ENCODE assay signal across 16 mouse cellular contexts in genomic region chr16:11597769-11598168, GRCm38 (mm10).
A peak's percentile ranks its signal among the peaks of the same experiment; 100 is the strongest.
DNase-seq lines count a peak whose midpoint lies in the region; ATAC-seq lines count a peak whose summit lies in the region.
"Had no signal": no experiment of that assay in that cellular context is flagged by ENCODE, and none has a peak within 500 bp of the region (broad histone marks: within the 10 kb centered on the region; RNA-seq: fewer than 3 reads in every experiment).

No protein-coding gene starts in this region.

- no peak for DNase-seq in heart, adult 18-20 months
- peak; percentile 13 for DNase-seq in midbrain, embryonic 14.5 days
- DNase-seq in retina, embryonic 14.5 days (ENCODE audit: low spot score), result peak; percentile 69
- no peak for DNase-seq in cerebellum, adult 9-11 months
- DNase-seq: cerebellum, postnatal 25 days; kidney, postnatal 10 days; layer of hippocampus, adult 9-11 months; lung, postnatal 36 days; thymus, postnatal 4 days had no signal

- no peak overlapping the region for H3K4me3 ChIP-seq in heart, embryonic 15.5 days
- no peak overlapping the region for H3K4me3 ChIP-seq in midbrain, embryonic 14.5 days (replicated peaks; ENCODE audit: low read depth, low read length)
- no peak overlapping the region for H3K4me3 ChIP-seq in midbrain, embryonic 13.5 days (replicated peaks)
- H3K4me3 ChIP-seq in hindbrain, embryonic 15.5 days, result no peak overlapping the region
- no peak overlapping the region for H3K4me3 ChIP-seq in liver, embryonic 12.5 days
- H3K4me3 ChIP-seq: forebrain, embryonic 12.5 days; neural tube, embryonic 12.5 days had no signal

- H3K27ac ChIP-seq in heart, embryonic 15.5 days, result 0 out of 2 replicates have a peak overlapping the region, but pooled peaks have one; percentile 16
- no peak overlapping the region; the same call in 1 of the 2 replicates for H3K27ac ChIP-seq in midbrain, embryonic 14.5 days (replicated peaks; ENCODE audit: low read depth, low read length)
- no peak overlapping the region for H3K27ac ChIP-seq in midbrain, embryonic 13.5 days
- H3K27ac ChIP-seq in hindbrain, embryonic 15.5 days (replicated peaks), result peak overlapping the region; percentile 16; the same call in 1 of the 2 replicates
- H3K27ac ChIP-seq in liver, embryonic 12.5 days, result no peak overlapping the region
- H3K27ac ChIP-seq: forebrain, embryonic 12.5 days; neural tube, embryonic 12.5 days had no signal

- no peak overlapping the region for H3K9ac ChIP-seq in heart, embryonic 15.5 days
- no peak overlapping the region for H3K9ac ChIP-seq in midbrain, embryonic 14.5 days (replicated peaks; ENCODE audit: low read length)
- no peak overlapping the region for H3K9ac ChIP-seq in midbrain, embryonic 13.5 days (replicated peaks)
- H3K9ac ChIP-seq in hindbrain, embryonic 15.5 days, result no peak overlapping the region
- no peak overlapping the region for H3K9ac ChIP-seq in liver, embryonic 12.5 days
- H3K9ac ChIP-seq: forebrain, embryonic 12.5 days; neural tube, embryonic 12.5 days had no signal

- no peaks in the 10 kb centered on the region for H3K36me3 ChIP-seq in heart, embryonic 15.5 days
- no peaks in the 10 kb centered on the region for H3K36me3 ChIP-seq in midbrain, embryonic 14.5 days (ENCODE audit: control insufficient read depth, insufficient read depth, low read length)
- H3K36me3 ChIP-seq in midbrain, embryonic 13.5 days, result 0 out of 2 replicates have a peak, but pooled peaks cover 3% of the 10 kb centered on the region
- H3K36me3 ChIP-seq in hindbrain, embryonic 15.5 days, result no peaks in the 10 kb centered on the region
- H3K36me3 ChIP-seq in liver, embryonic 12.5 days, result no peaks in the 10 kb centered on the region
- H3K36me3 ChIP-seq: forebrain, embryonic 12.5 days; neural tube, embryonic 12.5 days had no signal

- no peak for ATAC-seq in heart, embryonic 15.5 days (replicated peaks; ENCODE audit: insufficient number of reproducible peaks, insufficient read depth, low FRiP score, low read depth)
- no peak for ATAC-seq in midbrain, embryonic 14.5 days (ENCODE audit: low FRiP score, low TSS enrichment)
- no peak for ATAC-seq in midbrain, embryonic 13.5 days
- ATAC-seq in hindbrain, embryonic 15.5 days (ENCODE audit: low FRiP score, low read depth), result 0 out of 2 replicates have a peak, but pooled peaks have one; percentile 19
- no peak for ATAC-seq in liver, embryonic 12.5 days
- ATAC-seq: Patski had no signal

- 42% methylated on average over 7 of the region's 7 CpGs for WGBS in heart, embryonic 15.5 days
- WGBS in midbrain, embryonic 14.5 days, result 51% methylated on average over 7 of the region's 7 CpGs
- 47% methylated on average over 7 of the region's 7 CpGs for WGBS in midbrain, embryonic 13.5 days
- WGBS in hindbrain, embryonic 15.5 days, result 38% methylated on average over 7 of the region's 7 CpGs
- WGBS in liver, embryonic 12.5 days (ENCODE audit: insufficient replicate concordance), result 69% methylated on average over 7 of the region's 7 CpGs

- no peaks in the 10 kb centered on the region for H3K27me3 ChIP-seq in heart, embryonic 15.5 days
- H3K27me3 ChIP-seq in midbrain, embryonic 14.5 days (ENCODE audit: control insufficient read depth, insufficient read depth, low read length), result no peaks in the 10 kb centered on the region
- H3K27me3 ChIP-seq in midbrain, embryonic 13.5 days, result no peaks in the 10 kb centered on the region
- no peaks in the 10 kb centered on the region for H3K27me3 ChIP-seq in hindbrain, embryonic 15.5 days
- H3K27me3 ChIP-seq in liver, embryonic 12.5 days (replicated peaks), result no peaks in the 10 kb centered on the region
- H3K27me3 ChIP-seq: forebrain, embryonic 12.5 days; neural tube, embryonic 12.5 days; Patski had no signal

- H3K4me2 ChIP-seq in heart, embryonic 15.5 days, result no peak overlapping the region
- H3K4me2 ChIP-seq in midbrain, embryonic 14.5 days (ENCODE audit: low read length), result no peak overlapping the region
- no peak overlapping the region for H3K4me2 ChIP-seq in midbrain, embryonic 13.5 days (replicated peaks)
- H3K4me2 ChIP-seq in hindbrain, embryonic 15.5 days, result no peak overlapping the region
- H3K4me2 ChIP-seq in liver, embryonic 12.5 days, result no peak overlapping the region
- H3K4me2 ChIP-seq: forebrain, embryonic 12.5 days; neural tube, embryonic 12.5 days had no signal

- peaks cover 5% of the 10 kb centered on the region for H3K4me1 ChIP-seq in heart, embryonic 15.5 days (replicated peaks)
- no peaks in the 10 kb centered on the region for H3K4me1 ChIP-seq in midbrain, embryonic 14.5 days (ENCODE audit: control insufficient read depth, insufficient read depth, low read length)
- 0 out of 2 replicates have a peak, but pooled peaks cover 8% of the 10 kb centered on the region for H3K4me1 ChIP-seq in midbrain, embryonic 13.5 days (replicated peaks)
- peaks cover 8% of the 10 kb centered on the region for H3K4me1 ChIP-seq in hindbrain, embryonic 15.5 days (replicated peaks)
- H3K4me1 ChIP-seq in liver, embryonic 12.5 days, result peaks cover 16% of the 10 kb centered on the region

- H3K9me3 ChIP-seq in heart, embryonic 15.5 days (replicated peaks), result no peaks in the 10 kb centered on the region
- H3K9me3 ChIP-seq in midbrain, embryonic 14.5 days (ENCODE audit: control insufficient read depth, low read length), result no peaks in the 10 kb centered on the region
- H3K9me3 ChIP-seq in midbrain, embryonic 13.5 days, result no peaks in the 10 kb centered on the region
- no peaks in the 10 kb centered on the region for H3K9me3 ChIP-seq in hindbrain, embryonic 15.5 days
- no peaks in the 10 kb centered on the region for H3K9me3 ChIP-seq in liver, embryonic 12.5 days (replicated peaks)
- H3K9me3 ChIP-seq: forebrain, embryonic 12.5 days; neural tube, embryonic 12.5 days had no signal

Comparison
In these comparisons a context has a peak if more than half of its experiments do, and no peak if none do; other contexts are left out.
1. H3K27ac ChIP-seq: peak in heart, embryonic 15.5 days (single experiment) and hindbrain, embryonic 15.5 days (single experiment); none in midbrain, embryonic 14.5 days (single experiment), midbrain, embryonic 13.5 days (single experiment) and liver, embryonic 12.5 days (single experiment).
2. DNase-seq: peak in midbrain, embryonic 14.5 days (single experiment) and retina, embryonic 14.5 days (single experiment); none in heart, adult 18-20 months (0 of 2) and cerebellum, adult 9-11 months (single experiment).